Mouse (Mus musculus) ovary, postnatal 10 days (tissue): Measurements from ENCODE around the gene Asb9.

Experiments used
- DNase-seq: peaks from one replicate; pipeline ENCODE4 v3.0.0; 2022; ENCODE audit warnings: low spot score

The Asb9 gene

GRCm38 (mm10) chrX:164505709-164506498 lies at the start of gene Asb9:
Gene Asb9, plus strand, starts transcription at chrX:164506327.
- DNase-seq: no peak

GRCm38 (mm10) chrX:164459205-164459878 lies 46.8 kb upstream of the Asb9 start:
- no peak for DNase-seq

- no peak for DNase-seq
Measured at GRCm38 (mm10) chrX:164502258-164502657, 3.9 kb upstream of the Asb9 start.

GRCm38 (mm10) chrX:164507068-164507467 lies 941 bp downstream of the Asb9 start:
- DNase-seq: no peak

GRCm38 (mm10) chrX:164508728-164509127 lies 2.6 kb downstream of the Asb9 start:
- no peak for DNase-seq

- no peak for DNase-seq
Measured at GRCm38 (mm10) chrX:164522138-164522537, 16.0 kb downstream of the Asb9 start.

- DNase-seq: no peak
Measured at GRCm38 (mm10) chrX:164526566-164526965, 20.4 kb downstream of the Asb9 start.

GRCm38 (mm10) chrX:164541436-164542317 lies 35.5 kb downstream of the Asb9 start:
- no peak for DNase-seq

- DNase-seq: no peak
Measured at GRCm38 (mm10) chrX:164570195-164570594, 64.1 kb downstream of the Asb9 start.

GRCm38 (mm10) chrX:164576967-164577366 lies 70.8 kb downstream of the Asb9 start:
- DNase-seq: no peak
